Mouse (Mus musculus) CH12.LX (cell line): Measurements from ENCODE around the gene Fat1. TPM values are rescaled to one million over a fixed set of nuclear protein-coding genes. Genes with fewer than 3 reads are reported as not detected.

Experiments used
- DNase-seq: peaks from one replicate; pipeline ENCODE4 v3.0.0-alpha.2; 2013; ENCODE audit errors: extremely low read depth
- H3K27ac ChIP-seq: 2 replicates; pipeline ENCODE4 v1.5.1; 2012; ENCODE audit warnings: low read depth, mild to moderate bottlenecking, control low read depth, moderate library complexity; ENCODE audit not compliant: insufficient read depth
- H3K27me3 ChIP-seq: replicated peaks from 2 replicates; pipeline ENCODE3; 2012; ENCODE audit warnings: inconsistent platforms
- H3K36me3 ChIP-seq, 2 experiments: replicated peaks in 1 of 2; 2 replicates each; pipeline versions ENCODE3 to v1.6.1; 2012; ENCODE audit warnings: inconsistent platforms in 1 of 2, low read length in 1 of 2, mild to moderate bottlenecking in 1 of 2, mixed read lengths in 1 of 2, moderate library complexity in 1 of 2; ENCODE audit not compliant: control insufficient read depth in 1 of 2, insufficient read depth in 1 of 2
- H3K4me1 ChIP-seq, 2 experiments: 2 replicates each; pipeline ENCODE4 v1.6.1; 2012; ENCODE audit warnings: inconsistent platforms in 1 of 2, moderate library complexity in 1 of 2; ENCODE audit not compliant: insufficient read depth in 2 of 2, control insufficient read depth in 1 of 2
- H3K4me2 ChIP-seq: 2 replicates; pipeline ENCODE4 v1.6.1; 2012; ENCODE audit warnings: low read depth, mild to moderate bottlenecking, control low read depth; ENCODE audit not compliant: poor library complexity, insufficient read depth, severe bottlenecking
- H3K4me3 ChIP-seq, 3 experiments: fragments of 150-350 bp in 1 of 3; sonication (generic) in 1 of 3; replicated peaks in 1 of 3; 2 replicates each; pipeline versions ENCODE3 to v1.5.1; 2011 to 2012; ENCODE audit warnings: low read depth in 2 of 3, low read length in 2 of 3, mild to moderate bottlenecking in 2 of 3, moderate library complexity in 2 of 3, control low read depth in 1 of 3, improper control_type of control experiment in 1 of 3, inconsistent platforms in 1 of 3, mixed read lengths in 1 of 3; ENCODE audit not compliant: poor library complexity in 1 of 3
- H3K79me2 ChIP-seq: replicated peaks from 2 replicates; pipeline ENCODE4 v1.6.1; 2012; ENCODE audit warnings: mild to moderate bottlenecking, moderate library complexity; ENCODE audit not compliant: control insufficient read depth, poor library complexity, insufficient read depth, severe bottlenecking; ENCODE audit errors: extremely low read depth
- H3K9ac ChIP-seq: 2 replicates; pipeline ENCODE4 v1.6.1; 2012; ENCODE audit warnings: low read depth, mild to moderate bottlenecking, control low read depth, moderate library complexity; ENCODE audit not compliant: insufficient read depth
- H3K9me3 ChIP-seq: replicated peaks from 2 replicates; pipeline ENCODE3; 2012; ENCODE audit warnings: low read length, inconsistent platforms, mixed read lengths
- CHD1 ChIP-seq: IDR thresholded peaks from 2 replicates; pipeline ENCODE4 v1.6.1; 2012; ENCODE audit warnings: low read depth, low read length, improper control_type of control experiment, inconsistent platforms
- CTCF ChIP-seq, 2 experiments: IDR thresholded peaks in 1 of 2; conservative IDR thresholded peaks in 1 of 2; 2 replicates each; pipeline ENCODE4 v1.5.1; 2011 to 2012; ENCODE audit warnings: low read depth in 2 of 2, low read length in 2 of 2, improper control_type of control experiment in 1 of 2, inconsistent platforms in 1 of 2, mild to moderate bottlenecking in 1 of 2, moderate library complexity in 1 of 2
- E2F4 ChIP-seq: IDR thresholded peaks from 2 replicates; pipeline ENCODE4 v1.6.1; 2011; ENCODE audit warnings: low read depth, low read length, improper control_type of control experiment; ENCODE audit not compliant: insufficient replicate concordance
- ELF1 ChIP-seq: IDR thresholded peaks from 2 replicates; pipeline ENCODE4 v1.6.1; 2014; ENCODE audit warnings: low read depth, mild to moderate bottlenecking, inconsistent platforms, low read length, improper control_type of control experiment
- GABPA ChIP-seq: IDR thresholded peaks from 2 replicates; pipeline ENCODE4 v1.6.1; 2012; ENCODE audit warnings: low read depth, low read length, improper control_type of control experiment, inconsistent platforms; ENCODE audit not compliant: insufficient replicate concordance
- JUN ChIP-seq: IDR thresholded peaks from 2 replicates; pipeline ENCODE4 v1.6.1; 2011; ENCODE audit warnings: low read depth, mild to moderate bottlenecking, low read length, improper control_type of control experiment, moderate library complexity; ENCODE audit not compliant: insufficient read depth
- KAT2A ChIP-seq: IDR thresholded peaks from 2 replicates; pipeline ENCODE4 v1.6.1; 2012; ENCODE audit warnings: low read length, improper control_type of control experiment, inconsistent platforms; ENCODE audit not compliant: insufficient replicate concordance
- MAFK ChIP-seq: IDR thresholded peaks from 2 replicates; pipeline ENCODE4 v1.6.1; 2011; ENCODE audit warnings: low read length, improper control_type of control experiment; ENCODE audit not compliant: insufficient replicate concordance
- MEF2A ChIP-seq: IDR thresholded peaks from 2 replicates; pipeline ENCODE4 v1.6.1; 2014; ENCODE audit warnings: low read depth, mild to moderate bottlenecking, inconsistent platforms, low read length, improper control_type of control experiment, borderline replicate concordance
- MXI1 ChIP-seq: IDR thresholded peaks from 2 replicates; pipeline ENCODE4 v1.6.1; 2011; ENCODE audit warnings: mild to moderate bottlenecking, low read depth, low read length, improper control_type of control experiment
- MYC ChIP-seq: IDR thresholded peaks from 2 replicates; pipeline ENCODE4 v1.6.1; 2011; ENCODE audit warnings: low read depth, mild to moderate bottlenecking, improper control_type of control experiment, low read length
- NRF1 ChIP-seq: IDR thresholded peaks from 2 replicates; pipeline ENCODE4 v1.6.1; 2014; ENCODE audit warnings: low read depth, mild to moderate bottlenecking, inconsistent platforms, low read length, improper control_type of control experiment, moderate library complexity
- POLR2AphosphoS2 ChIP-seq: IDR thresholded peaks from 2 replicates; pipeline ENCODE4 v1.6.1; 2011; ENCODE audit warnings: low read depth, low read length, improper control_type of control experiment
- RCOR1 ChIP-seq: conservative IDR thresholded peaks from 2 replicates; pipeline ENCODE4 v1.6.1; 2012; ENCODE audit warnings: low read depth, mild to moderate bottlenecking, inconsistent platforms, low read length, improper control_type of control experiment
- SIN3A ChIP-seq: IDR thresholded peaks from 2 replicates; pipeline ENCODE4 v1.6.1; 2012; ENCODE audit warnings: low read length, improper control_type of control experiment, inconsistent platforms
- SMC3 ChIP-seq: IDR thresholded peaks from 2 replicates; pipeline ENCODE4 v1.6.1; 2011; ENCODE audit warnings: low read depth, low read length, improper control_type of control experiment
- USF1 ChIP-seq: IDR thresholded peaks from 2 replicates; pipeline ENCODE4 v1.6.1; 2014; ENCODE audit warnings: low read depth, mild to moderate bottlenecking, inconsistent platforms, low read length, improper control_type of control experiment
- ZKSCAN1 ChIP-seq: IDR thresholded peaks from 2 replicates; pipeline ENCODE4 v1.6.1; 2012; ENCODE audit warnings: low read depth, inconsistent platforms, low read length, improper control_type of control experiment, borderline replicate concordance
- ZMIZ1 ChIP-seq: IDR thresholded peaks from 2 replicates; pipeline ENCODE4 v1.6.1; 2012; ENCODE audit warnings: low read depth, mild to moderate bottlenecking, inconsistent platforms, low read length, improper control_type of control experiment
- ZNF384 ChIP-seq: IDR thresholded peaks from 2 replicates; pipeline ENCODE4 v1.6.1; 2012; ENCODE audit warnings: low read depth, low read length, improper control_type of control experiment, inconsistent platforms
- dilution Hi-C: fragments of 300-500 bp; cut with MboI; formaldehyde crosslinking; loops from 2 replicates; pipeline ENCODE4 v1.14.3; 2020; ENCODE audit warnings: low sequenced_read_pairs; ENCODE audit not compliant: extremely low pct_unique_long_range_greater_than_20kb, extremely low pct_ligation_motif_present
- in situ Hi-C: fragments of 300-500 bp; cut with MboI; formaldehyde crosslinking; loops from 3 replicates; pipeline ENCODE4 v1.14.3; 2019; ENCODE audit warnings: low sequenced_read_pairs, low pct_ligation_motif_present, low pct_unique_long_range_greater_than_20kb, mixed read lengths
- polyA plus RNA-seq: library from polyadenylated mRNA; unstranded; fragments of >175 nt; gene quantifications from 2 replicates; pipeline ENCODE4 v1.2.1, GENCODE M21; 2012; ENCODE audit warnings: low read depth; ENCODE audit not compliant: insufficient read length
- total RNA-seq, 2 experiments: library from RNA; depleted of rRNA; stranded (reverse); fragments of 300-350 nt in 1 of 2; fragments of >200 nt in 1 of 2; gene quantifications; 2 replicates each; pipeline ENCODE4 v1.2.3; 2012 to 2014

Gene Fat1
- total and polyA plus RNA-seq, 3 experiments, result under 0.01 TPM; not detected in 2

- no peak overlapping the region for H3K9ac ChIP-seq
- H3K79me2 ChIP-seq, result no peaks in the 10 kb centered on the region
- TF ChIP-seq CHD1, result no peak
- no peak for TF ChIP-seq NRF1
- no peak for TF ChIP-seq KAT2A
- H3K27ac ChIP-seq, result no peak overlapping the region
- no peaks in the 10 kb centered on the region for H3K36me3 ChIP-seq
- no peak overlapping the region for H3K4me2 ChIP-seq
- H3K9me3 ChIP-seq, result peaks cover 67% of the 10 kb centered on the region
- no peaks in the 10 kb centered on the region for H3K4me1 ChIP-seq
- H3K27me3 ChIP-seq, result no peaks in the 10 kb centered on the region
- no peak for DNase-seq
- no peak overlapping the region for H3K4me3 ChIP-seq
- dilution Hi-C loops, result no loop called here
- in situ Hi-C loops, result no loop called here
Measured at GRCm38 (mm10) chr8:44937141-44937825, 2.0 kb downstream of the Fat1 start.

GRCm38 (mm10) chr8:44937905-44938642 is 2.8 kb downstream of the Fat1 start:
- Histone ChIP-seq H3K4me3 (no peak overlapping the region), H3K4me1 (no peaks in the 10 kb centered on the region), H3K9me3 (peaks cover 71% of the 10 kb centered on the region), H3K4me2 (no peak overlapping the region), H3K79me2 (no peaks in the 10 kb centered on the region), H3K9ac (no peak overlapping the region), H3K36me3 (no peaks in the 10 kb centered on the region), H3K27me3 (no peaks in the 10 kb centered on the region), H3K27ac (no peak overlapping the region)
- in situ Hi-C loops, result no loop called here
- TF ChIP-seq GABPA (no peak), MYC (no peak), ZKSCAN1 (no peak), USF1 (no peak), POLR2AphosphoS2 (no peak), MXI1 (no peak), MAFK (no peak), SMC3 (no peak), SIN3A (no peak), E2F4 (no peak), CTCF (conservative IDR thresholded peaks at IDR 0.05 in 1 of 2, IDR thresholded peaks at IDR 0.05 in 1 of 2; ENCODE audit: low read depth in 2 of 2, low read length in 2 of 2) (no peak), ZNF384 (no peak), ZMIZ1 (no peak), CHD1 (no peak), RCOR1 (no peak), JUN (no peak), ELF1 (no peak), MEF2A (no peak)
- dilution Hi-C loops, result no loop called here
- DNase-seq, result no peak
